Mouse (Mus musculus) liver, embryonic 16.5 days (tissue): ENCODE results near the gene Kiss1r. TPM values are rescaled to one million over a fixed set of nuclear protein-coding genes. Genes with fewer than 3 reads are reported as not detected.
"Not testable (repeated sequence)": the region's sequence is repeated elsewhere in the genome, so short reads cannot be mapped to it uniquely, and the experiment has no call there.

Source experiments
- ATAC-seq: fragments of 200-750 bp; cut with Nextera tagmentation; 2 replicates; pipeline ENCODE4 v1.8.0; 2017; ENCODE audit warnings: low read depth, mild to moderate bottlenecking, moderate number of reproducible peaks, moderate library complexity
- H3K27ac ChIP-seq: fragments of 300-500 bp; sonication (generic); 2 replicates; pipeline ENCODE4 v1.5.1; 2014; ENCODE audit warnings: mild to moderate bottlenecking, low read length
- H3K27me3 ChIP-seq: fragments of 300-500 bp; sonication (generic); 2 replicates; pipeline ENCODE4 v1.6.1; 2014; ENCODE audit warnings: low read depth, low read length, mixed read lengths; ENCODE audit not compliant: control insufficient read depth, insufficient read depth
- H3K36me3 ChIP-seq: fragments of 300-500 bp; sonication (generic); 2 replicates; pipeline ENCODE4 v1.6.1; 2014; ENCODE audit warnings: mild to moderate bottlenecking; ENCODE audit not compliant: control insufficient read depth, insufficient read depth
- H3K4me1 ChIP-seq: fragments of 300-500 bp; sonication (generic); 2 replicates; pipeline ENCODE4 v1.6.1; 2014; ENCODE audit warnings: low read depth, low read length, mixed read lengths; ENCODE audit not compliant: control insufficient read depth
- H3K4me2 ChIP-seq: fragments of 300-500 bp; sonication (generic); 2 replicates; pipeline ENCODE4 v1.6.1; 2014; ENCODE audit warnings: low read depth, low read length, mixed read lengths
- H3K4me3 ChIP-seq: fragments of 300-500 bp; sonication (generic); 2 replicates; pipeline ENCODE4 v1.5.1; 2014; ENCODE audit warnings: low read depth, mild to moderate bottlenecking, low read length
- H3K9ac ChIP-seq: fragments of 300-500 bp; sonication (generic); 2 replicates; pipeline ENCODE4 v1.6.1; 2014; ENCODE audit warnings: low read depth, low read length
- H3K9me3 ChIP-seq: fragments of 300-500 bp; sonication (generic); replicated peaks from 2 replicates; pipeline ENCODE4 v1.6.1; 2016; ENCODE audit warnings: low read length; ENCODE audit not compliant: control insufficient read depth
- WGBS: fragments of 180-500 bp; shearing (Covaris S2); extraction: QIAGEN DNeasy Blood & Tissue Kit; methylation state at CpG from one replicate; pipeline ENCODE4 v1.1.7; 2014; ENCODE audit not compliant: insufficient replicate concordance; 5-methylcytosine and 5-hydroxymethylcytosine counted together
- polyA plus RNA-seq: library from polyadenylated mRNA; unstranded; fragments of >200 nt; fragmentation: Nextera tagmentation; extraction: Ambion mirVana; gene quantifications from 2 replicates; pipeline ENCODE4 v1.2.1, GENCODE M21; 2015

Gene Kiss1r
- polyA plus RNA-seq, 1 experiment from 2014 or later = 0.18 TPM

GRCm38 (mm10) chr10:79950661-79951060, 33.9 kb downstream of the Kiss1r start:
- Histone ChIP-seq H3K4me2 (no peak overlapping the region), H3K4me3 (no peak overlapping the region), H3K27me3 (no peaks in the 10 kb centered on the region), H3K27ac (no peak overlapping the region), H3K4me1 (peaks cover 16% of the 10 kb centered on the region), H3K9ac (no peak overlapping the region), H3K9me3 (no peaks in the 10 kb centered on the region), H3K36me3 (peaks cover 14% of the 10 kb centered on the region; the same call in 1 of the 2 replicates)
- ATAC-seq = no peak
- WGBS = 81% methylated on average over 18 of the region's 18 CpGs

GRCm38 (mm10) chr10:79953946-79954345, 37.2 kb downstream of the Kiss1r start:
- H3K4me3 ChIP-seq = no peak overlapping the region
- H3K4me2 ChIP-seq = no peak overlapping the region
- ATAC-seq = no peak
- peaks cover 6% of the 10 kb centered on the region for H3K4me1 ChIP-seq
- peaks cover 11% of the 10 kb centered on the region; the same call in 1 of the 2 replicates for H3K36me3 ChIP-seq
- 76% methylated on average over 6 of the region's 6 CpGs for WGBS
- H3K9me3 ChIP-seq = no peaks in the 10 kb centered on the region
- no peak overlapping the region for H3K27ac ChIP-seq
- H3K27me3 ChIP-seq = no peaks in the 10 kb centered on the region; the same call in 1 of the 2 replicates
- H3K9ac ChIP-seq = no peak overlapping the region

DNA sequence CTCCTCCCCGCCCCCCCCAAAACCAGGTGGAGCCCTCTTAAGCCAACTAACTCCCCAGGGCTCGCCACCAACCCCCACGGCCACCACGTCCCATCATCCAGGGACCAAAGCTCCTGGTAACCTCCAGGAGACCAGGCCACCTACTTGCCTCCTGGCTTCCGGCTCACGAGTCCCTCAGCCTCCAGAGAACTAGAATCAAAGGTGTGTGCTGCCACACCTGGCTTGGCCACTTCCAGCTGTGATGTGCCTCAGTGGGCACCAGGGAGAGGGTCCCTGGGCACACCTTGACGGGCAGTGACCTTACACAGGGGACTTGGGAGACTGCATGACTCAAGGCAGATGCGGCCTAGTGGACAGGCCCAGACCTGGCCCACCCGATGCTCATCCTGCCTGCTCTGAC, 38.9 kb downstream of the Kiss1r start:
- no peaks in the 10 kb centered on the region; the same call in 1 of the 2 replicates for H3K27me3 ChIP-seq
- no peak overlapping the region for H3K4me2 ChIP-seq
- H3K9ac ChIP-seq = no peak overlapping the region
- H3K36me3 ChIP-seq = peaks cover 6% of the 10 kb centered on the region; the same call in 1 of the 2 replicates
- no peak overlapping the region for H3K4me3 ChIP-seq
- H3K4me1 ChIP-seq = peaks cover 8% of the 10 kb centered on the region
- no peak for ATAC-seq
- WGBS = 66% methylated on average over 9 of the region's 9 CpGs
- no peaks in the 10 kb centered on the region for H3K9me3 ChIP-seq
- no peak overlapping the region for H3K27ac ChIP-seq

- H3K27ac ChIP-seq = no peak overlapping the region
- no peaks in the 10 kb centered on the region for H3K9me3 ChIP-seq
- no peak overlapping the region for H3K4me2 ChIP-seq
- no peak overlapping the region for H3K4me3 ChIP-seq
- 33% methylated on average over 4 of the region's 4 CpGs for WGBS
- peaks cover 16% of the 10 kb centered on the region for H3K4me1 ChIP-seq
- H3K36me3 ChIP-seq = peaks cover 4% of the 10 kb centered on the region; the same call in 1 of the 2 replicates
- no peak overlapping the region for H3K9ac ChIP-seq
- no peaks in the 10 kb centered on the region; the same call in 1 of the 2 replicates for H3K27me3 ChIP-seq
- ATAC-seq = no peak
These were observed 39.9 kb downstream of the Kiss1r start for GRCm38 (mm10) chr10:79956643-79957154.

GRCm38 (mm10) chr10:79958140-79958816, 41.5 kb downstream of the Kiss1r start:
- Histone ChIP-seq H3K27me3 (no peaks in the 10 kb centered on the region; the same call in 1 of the 2 replicates), H3K4me3 (no peak overlapping the region), H3K36me3 (peaks cover 7% of the 10 kb centered on the region; the same call in 1 of the 2 replicates), H3K27ac (no peak overlapping the region), H3K4me1 (peaks cover 16% of the 10 kb centered on the region), H3K9ac (no peak overlapping the region), H3K4me2 (peak overlapping the region; percentile 19), H3K9me3 (no peaks in the 10 kb centered on the region)
- ATAC-seq = no peak
- WGBS = 16% methylated on average over 21 of the region's 21 CpGs

- H3K27ac ChIP-seq = not testable (repeated sequence)
These were observed 42.6 kb downstream of the Kiss1r start for GRCm38 (mm10) chr10:79959412-79959811.

GRCm38 (mm10) chr10:79959847-79960601, 43.3 kb downstream of the Kiss1r start, which contains the start of gene Wdr18:
Gene Wdr18, plus strand, starts transcription at chr10:79960152.
- Histone ChIP-seq H3K36me3 (peaks cover 12% of the 10 kb centered on the region; the same call in 1 of the 2 replicates), H3K4me1 (peaks cover 16% of the 10 kb centered on the region), H3K4me2 (peak within 1 kb of the TSS; percentile 90), H3K9me3 (no peaks in the 10 kb centered on the region), H3K4me3 (peak within 1 kb of the TSS; percentile 85), H3K27ac (peak within 1 kb of the TSS; percentile 25; the same call in 1 of the 2 replicates), H3K27me3 (no peaks in the 10 kb centered on the region; the same call in 1 of the 2 replicates), H3K9ac (peak within 1 kb of the TSS; percentile 77)
- peak; percentile 93 for ATAC-seq
- WGBS = under 1% methylated on average over 61 of the region's 61 CpGs

More at GRCm38 (mm10) chr10:79959412-79959811, 42.6 kb downstream of the Kiss1r start:
- H3K4me1 ChIP-seq = peaks cover 16% of the 10 kb centered on the region
- H3K4me2 ChIP-seq = peak overlapping the region; percentile 42
- H3K4me3 ChIP-seq = peak overlapping the region; percentile 85
- ATAC-seq, H3K36me3 ChIP-seq, H3K9me3 ChIP-seq, H3K27me3 ChIP-seq, H3K9ac ChIP-seq: not testable (repeated sequence)
- 26% methylated on average over 10 of the region's 10 CpGs for WGBS

DNA sequence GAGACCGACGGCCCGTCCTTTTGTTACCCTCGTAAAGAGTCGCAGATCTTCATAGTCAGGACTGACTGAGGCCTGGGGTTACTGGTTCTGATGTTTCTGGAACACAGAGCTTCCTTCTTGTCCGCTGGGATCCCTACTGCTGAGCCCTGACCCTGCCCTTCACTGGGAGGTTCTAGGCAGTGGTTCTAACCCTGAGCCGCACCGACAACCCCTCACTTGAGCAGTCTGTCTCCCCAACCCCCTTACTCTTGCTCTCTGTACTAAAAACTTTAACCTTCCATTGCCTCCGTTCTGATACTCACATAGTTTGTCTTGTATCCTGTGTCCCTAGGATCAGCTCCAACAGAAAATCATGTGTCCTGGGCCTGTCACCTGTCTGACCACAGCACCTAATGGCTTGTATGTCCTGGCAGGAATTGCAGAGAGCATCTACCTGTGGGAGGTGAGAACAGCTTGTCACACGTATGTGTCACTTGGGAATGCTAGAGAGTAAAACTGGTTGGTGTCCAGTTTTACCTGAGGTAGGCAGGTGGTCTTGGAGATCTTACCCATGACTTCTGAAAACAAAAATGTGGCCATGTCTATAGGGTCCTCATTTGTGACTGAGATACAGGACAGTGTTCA, 44.0 kb downstream of the Kiss1r start:
- no peak for ATAC-seq
- Histone ChIP-seq H3K9ac (peak overlapping the region; percentile 77), H3K27me3 (no peaks in the 10 kb centered on the region; the same call in 1 of the 2 replicates), H3K4me3 (peak overlapping the region; percentile 85), H3K9me3 (no peaks in the 10 kb centered on the region), H3K4me1 (peaks cover 16% of the 10 kb centered on the region), H3K4me2 (peak overlapping the region; percentile 90), H3K36me3 (peaks cover 18% of the 10 kb centered on the region), H3K27ac (no peak overlapping the region)
- whole genome bisulfite sequencing = 9% methylated on average over 10 of the region's 10 CpGs
